Mouse (Mus musculus) liver, postnatal 0 days (tissue): ENCODE results near the gene Sox6.

Experiments used
- CTCF ChIP-seq: sonication (generic); IDR thresholded peaks from 2 replicates; pipeline ENCODE4 v1.5.1; 2016; ENCODE audit warnings: antibody characterized with exemption, low read depth
- EP300 ChIP-seq: IDR thresholded peaks from 2 replicates; pipeline ENCODE4 v1.6.1; 2016; ENCODE audit warnings: antibody characterized with exemption, low read depth, mild to moderate bottlenecking

- TF ChIP-seq CTCF = no peak
- TF ChIP-seq EP300 = no peak
Measured at GRCm38 (mm10) chr7:115945516-115945915, 93.1 kb downstream of the Sox6 start.
